Mouse (Mus musculus) limb, embryonic 12.5 days (tissue): ENCODE measurements around the gene Dab1. TPM values are rescaled to one million over a fixed set of nuclear protein-coding genes. Genes with fewer than 3 reads are reported as not detected.

ENCODE experiments used
- ATAC-seq: fragments of 200-750 bp; cut with Nextera tagmentation; 2 replicates; pipeline ENCODE4 v1.8.0; 2017; ENCODE audit warnings: low read depth, moderate TSS enrichment; ENCODE audit not compliant: insufficient number of reproducible peaks, insufficient read depth, low FRiP score, low TSS enrichment
- H3K27ac ChIP-seq: fragments of 300-500 bp; sonication (generic); 2 replicates; pipeline ENCODE4 v1.5.1; 2016; ENCODE audit warnings: mild to moderate bottlenecking, moderate library complexity
- H3K27me3 ChIP-seq: fragments of 300-500 bp; sonication (generic); 2 replicates; pipeline ENCODE4 v1.6.1; 2016; ENCODE audit warnings: mild to moderate bottlenecking, moderate library complexity
- H3K36me3 ChIP-seq: fragments of 300-500 bp; sonication (generic); 2 replicates; pipeline ENCODE4 v1.6.1; 2016; ENCODE audit warnings: mild to moderate bottlenecking, moderate library complexity
- H3K4me1 ChIP-seq: fragments of 300-500 bp; sonication (generic); replicated peaks from 2 replicates; pipeline ENCODE4 v1.6.1; 2016
- H3K4me2 ChIP-seq: fragments of 300-500 bp; sonication (generic); 2 replicates; pipeline ENCODE4 v1.6.1; 2016; ENCODE audit warnings: mild to moderate bottlenecking, moderate library complexity
- H3K4me3 ChIP-seq: fragments of 300-500 bp; sonication (generic); replicated peaks from 2 replicates; pipeline ENCODE4 v1.5.1; 2016; ENCODE audit warnings: mild to moderate bottlenecking
- H3K9ac ChIP-seq: fragments of 300-500 bp; sonication (generic); replicated peaks from 2 replicates; pipeline ENCODE4 v1.6.1; 2016; ENCODE audit warnings: mild to moderate bottlenecking, moderate library complexity
- H3K9me3 ChIP-seq: fragments of 300-500 bp; sonication (generic); 2 replicates; pipeline ENCODE4 v1.6.1; 2016; ENCODE audit warnings: mild to moderate bottlenecking, moderate library complexity
- WGBS: fragments of 180-500 bp; shearing (Covaris S2); methylation state at CpG from one replicate; pipeline ENCODE4 v1.1.7; 2016; 5-methylcytosine and 5-hydroxymethylcytosine counted together
- polyA plus RNA-seq: library from polyadenylated mRNA; unstranded; fragments of >200 nt; fragmentation: Nextera tagmentation; extraction: Ambion mirVana; gene quantifications from 2 replicates; pipeline ENCODE4 v1.2.1, GENCODE M21; 2016

Gene Dab1
- polyA plus RNA-seq, 1 experiment from 2014 or later: 23.8 TPM

GRCm38 (mm10) chr4:103751249-103751855 lies 132.2 kb downstream of the Dab1 start:
- Histone ChIP-seq H3K4me2 (no peak overlapping the region), H3K9ac (no peak overlapping the region), H3K9me3 (no peaks in the 10 kb centered on the region), H3K27me3 (no peaks in the 10 kb centered on the region; the same call in 1 of the 2 replicates), H3K4me3 (no peak overlapping the region), H3K27ac (no peak overlapping the region), H3K4me1 (peaks cover 17% of the 10 kb centered on the region; the same call in 1 of the 2 replicates), H3K36me3 (no peaks in the 10 kb centered on the region)
- ATAC-seq: no peak
- WGBS: 55% methylated on average over 4 of the region's 4 CpGs

DNA sequence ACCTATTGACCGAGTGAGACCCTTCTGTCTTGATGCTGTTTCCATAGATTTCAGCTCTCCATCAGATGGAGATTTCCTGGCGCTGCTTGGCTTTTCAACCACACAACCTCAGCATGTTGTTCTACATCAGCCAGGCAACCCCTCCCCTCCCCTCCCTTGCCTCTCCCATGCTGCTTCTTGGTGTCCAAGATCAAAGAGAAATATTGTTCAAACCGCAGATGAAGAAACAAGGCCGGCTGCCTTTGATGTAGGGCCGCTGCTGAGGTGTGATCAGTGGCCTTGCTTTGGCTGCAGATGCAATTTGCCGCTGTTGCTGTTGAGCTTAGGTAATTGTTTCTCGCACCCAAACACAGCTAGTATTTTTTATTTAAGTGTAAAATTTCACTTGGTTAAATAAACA lies 135.4 kb downstream of the Dab1 start:
- Histone ChIP-seq H3K4me3 (no peak overlapping the region), H3K27ac (no peak overlapping the region; the same call in 1 of the 2 replicates), H3K27me3 (no peaks in the 10 kb centered on the region; the same call in 1 of the 2 replicates), H3K9ac (no peak overlapping the region), H3K4me2 (peak overlapping the region; percentile 16; the same call in 1 of the 2 replicates), H3K4me1 (peaks cover 23% of the 10 kb centered on the region; the same call in 1 of the 2 replicates), H3K36me3 (no peaks in the 10 kb centered on the region), H3K9me3 (no peaks in the 10 kb centered on the region)
- ATAC-seq: peak; percentile 46; the same call in 1 of the 2 replicates
- WGBS: 30% methylated on average over 7 of the region's 7 CpGs

DNA sequence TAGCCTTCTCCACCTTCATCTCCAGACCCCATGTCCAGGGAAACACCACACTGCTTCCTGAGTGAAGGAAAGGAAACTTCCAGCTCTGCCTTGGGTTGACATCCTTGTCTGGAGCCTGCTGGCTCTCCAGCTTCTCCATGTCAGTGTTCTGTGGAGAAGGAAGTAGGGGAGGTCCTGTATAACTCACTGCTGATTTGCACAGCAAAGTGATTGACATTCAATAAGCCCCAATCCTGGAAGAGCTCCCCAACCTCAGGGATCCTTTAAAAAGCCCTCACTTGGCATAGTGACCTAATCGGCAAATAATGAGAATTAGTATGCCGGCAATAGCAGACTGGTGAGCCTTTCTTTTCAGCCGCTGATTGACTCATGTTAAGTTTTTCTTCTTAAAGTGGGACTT lies 138.1 kb downstream of the Dab1 start:
- ATAC-seq: no peak
- Histone ChIP-seq H3K4me1 (peaks cover 23% of the 10 kb centered on the region; the same call in 1 of the 2 replicates), H3K4me2 (no peak overlapping the region), H3K27ac (no peak overlapping the region), H3K4me3 (no peak overlapping the region), H3K36me3 (no peaks in the 10 kb centered on the region), H3K9me3 (no peaks in the 10 kb centered on the region), H3K9ac (no peak overlapping the region), H3K27me3 (no peaks in the 10 kb centered on the region; the same call in 1 of the 2 replicates)
- 51% methylated on average over 3 of the region's 3 CpGs for WGBS

DNA sequence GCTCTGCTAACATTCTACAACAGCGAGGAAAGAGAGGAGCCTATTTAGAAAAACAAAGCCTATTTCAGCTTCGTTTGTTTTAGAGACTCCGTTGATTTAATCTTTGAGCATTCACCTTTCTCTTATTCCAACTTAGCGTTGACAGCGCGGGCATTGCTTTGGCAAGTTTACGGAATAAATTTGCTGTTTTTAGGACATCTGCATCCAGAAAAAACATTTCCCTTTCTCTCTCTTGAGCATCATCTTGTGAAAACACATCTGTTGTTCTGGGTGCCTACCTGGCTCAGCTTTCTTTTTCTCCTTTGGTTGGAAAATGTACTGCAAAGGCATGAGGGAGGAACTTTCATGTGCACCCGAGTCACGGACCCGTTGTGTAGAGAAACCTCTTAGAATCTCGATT lies 143.3 kb downstream of the Dab1 start:
- H3K27ac ChIP-seq: no peak overlapping the region
- WGBS: 91% methylated on average over 11 of the region's 11 CpGs

GRCm38 (mm10) chr4:103775712-103776111 lies 156.6 kb downstream of the Dab1 start:
- H3K9me3 ChIP-seq: no peaks in the 10 kb centered on the region
- no peak for ATAC-seq
- H3K9ac ChIP-seq: no peak overlapping the region
- H3K27ac ChIP-seq: no peak overlapping the region
- no peaks in the 10 kb centered on the region for H3K36me3 ChIP-seq
- H3K4me3 ChIP-seq: no peak overlapping the region
- H3K4me1 ChIP-seq: no peaks in the 10 kb centered on the region
- peaks cover 3% of the 10 kb centered on the region; the same call in 1 of the 2 replicates for H3K27me3 ChIP-seq
- WGBS: 73% methylated on average over 4 of the region's 4 CpGs
- H3K4me2 ChIP-seq: no peak overlapping the region

More for the DNA sequence above, 143.3 kb downstream of the Dab1 start:
- ATAC-seq: no peak
- Histone ChIP-seq H3K36me3 (no peaks in the 10 kb centered on the region), H3K9me3 (no peaks in the 10 kb centered on the region), H3K4me1 (peaks cover 5% of the 10 kb centered on the region; the same call in 1 of the 2 replicates), H3K9ac (no peak overlapping the region), H3K4me3 (no peak overlapping the region), H3K27me3 (no peaks in the 10 kb centered on the region), H3K4me2 (no peak overlapping the region)

DNA sequence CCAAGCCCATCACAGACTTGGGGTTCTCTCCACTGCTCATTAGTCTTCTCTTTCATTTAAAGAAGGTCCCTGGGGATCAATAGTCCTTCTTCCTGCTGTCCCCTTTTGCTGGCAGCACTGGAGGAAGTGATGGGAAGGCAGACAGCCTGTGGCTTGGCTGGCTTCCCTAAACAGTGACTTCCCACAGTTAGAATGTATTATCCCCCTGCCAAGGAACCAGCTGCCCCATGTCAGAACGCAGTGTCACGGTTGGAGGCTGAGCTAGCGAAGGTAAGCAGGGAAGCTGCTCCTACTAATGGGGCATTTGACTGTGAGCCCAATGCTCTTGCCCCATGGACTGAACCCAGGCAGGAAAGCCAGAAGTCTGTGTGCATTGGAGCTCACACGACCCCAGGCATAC lies 162.2 kb downstream of the Dab1 start:
- no peaks in the 10 kb centered on the region for H3K9me3 ChIP-seq
- H3K9ac ChIP-seq: no peak overlapping the region
- ATAC-seq: no peak
- H3K4me3 ChIP-seq: no peak overlapping the region
- no peaks in the 10 kb centered on the region for H3K36me3 ChIP-seq
- no peaks in the 10 kb centered on the region for H3K27me3 ChIP-seq
- H3K27ac ChIP-seq: no peak overlapping the region
- H3K4me1 ChIP-seq: no peaks in the 10 kb centered on the region
- 72% methylated on average over 4 of the region's 4 CpGs for WGBS
- H3K4me2 ChIP-seq: no peak overlapping the region

DNA sequence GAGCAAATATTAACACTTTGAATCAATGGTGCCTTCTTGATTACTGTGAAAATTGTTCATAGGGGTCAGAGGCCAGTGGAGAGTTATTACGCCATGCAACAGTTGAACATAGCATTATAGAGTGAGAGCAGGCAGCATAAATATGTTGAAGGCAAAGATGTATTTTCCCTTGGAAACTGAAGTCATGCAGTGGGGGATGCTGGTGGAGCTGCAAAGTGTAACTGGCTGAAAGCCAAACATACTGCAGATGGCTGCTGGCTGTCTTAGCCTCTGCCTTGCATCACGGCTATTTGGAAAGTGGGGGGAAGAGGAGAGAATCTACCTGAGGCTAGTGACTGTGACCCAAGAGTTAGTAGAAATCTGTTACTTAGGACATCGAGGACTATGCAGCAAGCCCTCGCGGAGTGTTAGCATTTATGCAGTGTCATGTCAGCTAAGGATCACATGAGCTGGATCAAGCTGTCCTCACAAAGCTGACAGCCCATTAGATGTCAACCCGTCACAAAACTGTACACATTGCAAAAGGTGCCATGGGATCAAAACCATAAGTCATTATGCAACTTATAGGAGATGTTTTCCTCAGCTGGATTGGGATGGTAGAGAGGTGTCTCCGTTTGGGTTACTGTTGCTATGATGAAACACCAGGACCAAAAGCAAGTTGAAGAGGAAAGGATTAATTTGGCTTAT lies 164.5 kb downstream of the Dab1 start:
- H3K36me3 ChIP-seq: no peaks in the 10 kb centered on the region
- ATAC-seq: no peak
- H3K27me3 ChIP-seq: no peaks in the 10 kb centered on the region
- H3K9me3 ChIP-seq: no peaks in the 10 kb centered on the region
- H3K9ac ChIP-seq: no peak overlapping the region
- no peaks in the 10 kb centered on the region for H3K4me1 ChIP-seq
- H3K27ac ChIP-seq: no peak overlapping the region
- H3K4me3 ChIP-seq: no peak overlapping the region
- H3K4me2 ChIP-seq: no peak overlapping the region
- 88% methylated on average over 7 of the region's 7 CpGs for WGBS

DNA sequence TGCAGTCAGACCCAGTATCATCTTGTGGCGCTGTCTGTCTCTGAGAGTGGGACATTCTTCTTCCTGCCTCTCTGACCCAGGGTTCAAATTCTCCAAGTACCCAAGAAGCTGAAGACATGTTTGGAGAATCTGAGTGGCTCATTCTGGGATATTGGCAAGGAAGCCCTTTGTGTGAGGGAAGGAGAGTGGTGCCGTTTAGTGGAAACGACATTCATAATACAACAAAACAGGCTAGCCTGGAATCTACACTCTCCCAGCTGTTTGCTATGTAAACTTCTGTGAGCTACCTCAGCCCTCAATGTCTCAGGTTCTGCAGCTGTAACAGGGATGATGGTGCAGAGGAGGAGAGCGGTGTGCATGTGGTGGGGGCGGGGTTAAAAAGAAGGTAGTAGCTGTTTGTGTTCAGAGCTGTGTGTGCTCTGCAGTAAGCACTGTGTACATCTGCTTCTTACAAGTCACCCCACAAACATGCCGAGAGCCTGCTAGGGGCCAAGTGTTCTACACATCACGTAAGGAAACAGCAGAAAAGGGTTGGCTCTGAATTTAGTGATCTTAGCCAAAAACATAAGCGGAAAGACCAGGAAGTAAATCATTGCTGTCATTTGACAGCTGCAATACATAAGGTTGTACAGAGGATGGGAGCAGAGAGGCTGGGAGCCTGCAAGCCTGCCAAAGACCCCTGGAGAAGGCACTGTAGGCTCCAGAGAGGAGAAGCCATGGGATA lies 174.6 kb downstream of the Dab1 start:
- H3K4me3 ChIP-seq: no peak overlapping the region
- H3K36me3 ChIP-seq: no peaks in the 10 kb centered on the region
- ATAC-seq: no peak
- no peak overlapping the region for H3K27ac ChIP-seq
- H3K4me1 ChIP-seq: no peaks in the 10 kb centered on the region
- no peak overlapping the region for H3K9ac ChIP-seq
- H3K9me3 ChIP-seq: no peaks in the 10 kb centered on the region
- WGBS: 73% methylated on average over 8 of the region's 8 CpGs
- H3K27me3 ChIP-seq: no peaks in the 10 kb centered on the region
- no peak overlapping the region for H3K4me2 ChIP-seq

DNA sequence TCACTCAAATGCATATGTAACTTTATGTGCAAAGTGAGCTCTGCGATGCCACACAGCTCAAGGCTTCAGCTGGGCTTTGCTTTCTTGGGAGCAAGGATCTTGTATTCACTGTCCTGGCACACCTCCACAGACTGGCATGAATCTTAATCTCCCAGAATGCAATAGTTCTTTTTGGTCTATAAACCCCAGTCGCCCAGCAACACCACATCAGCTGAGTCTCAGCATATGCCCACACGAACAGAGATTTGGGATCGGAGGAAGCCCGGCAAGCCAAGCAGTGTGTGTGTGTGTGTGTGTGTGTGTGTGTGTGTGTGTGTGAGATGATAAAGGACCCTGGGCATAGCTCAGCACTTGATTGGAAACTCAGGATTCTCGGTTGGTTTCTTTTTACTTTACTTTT lies 177.3 kb downstream of the Dab1 start:
- Histone ChIP-seq H3K4me3 (no peak overlapping the region), H3K27ac (no peak overlapping the region), H3K9me3 (no peaks in the 10 kb centered on the region), H3K9ac (no peak overlapping the region), H3K27me3 (no peaks in the 10 kb centered on the region), H3K4me2 (no peak overlapping the region), H3K4me1 (no peaks in the 10 kb centered on the region), H3K36me3 (no peaks in the 10 kb centered on the region)
- no peak for ATAC-seq
- 80% methylated on average over 6 of the region's 6 CpGs for WGBS

GRCm38 (mm10) chr4:103802439-103802838 lies 183.3 kb downstream of the Dab1 start:
- 77% methylated on average over 4 of the region's 4 CpGs for WGBS
- ATAC-seq: no peak
- no peak overlapping the region for H3K27ac ChIP-seq
- no peak overlapping the region for H3K9ac ChIP-seq
- H3K9me3 ChIP-seq: no peaks in the 10 kb centered on the region
- no peak overlapping the region for H3K4me2 ChIP-seq
- no peaks in the 10 kb centered on the region for H3K36me3 ChIP-seq
- no peak overlapping the region for H3K4me3 ChIP-seq
- H3K4me1 ChIP-seq: no peaks in the 10 kb centered on the region
- no peaks in the 10 kb centered on the region for H3K27me3 ChIP-seq

- 25% methylated on average over 1 of the region's 1 CpGs for WGBS
- H3K27ac ChIP-seq: no peak overlapping the region
- no peak overlapping the region for H3K9ac ChIP-seq
- no peak overlapping the region for H3K4me3 ChIP-seq
- no peaks in the 10 kb centered on the region for H3K4me1 ChIP-seq
- H3K9me3 ChIP-seq: no peaks in the 10 kb centered on the region
- no peaks in the 10 kb centered on the region for H3K27me3 ChIP-seq
- no peaks in the 10 kb centered on the region for H3K36me3 ChIP-seq
- no peak overlapping the region for H3K4me2 ChIP-seq
- ATAC-seq: no peak
These were observed 185.3 kb downstream of the Dab1 start for GRCm38 (mm10) chr4:103804461-103804860.
